Mouse (Mus musculus) kidney, adult 9 months (tissue): ENCODE measurements at regions not wholly inside any gene's neighbourhood (a gene's known extent, or its start where the extent isn't known, plus 50 kb on each side); places are given as distances from the start of the nearest gene placed in this dataset.
A peak's percentile ranks its signal among the peaks of the same experiment; 100 is the strongest.
"Not testable (repeated sequence)": the region's sequence is repeated elsewhere in the genome, so short reads cannot be mapped to it uniquely, and the experiment has no call there.

Experiments used
- DNase-seq: peaks from one replicate; pipeline ENCODE4 v3.0.0; 2022

DNA sequence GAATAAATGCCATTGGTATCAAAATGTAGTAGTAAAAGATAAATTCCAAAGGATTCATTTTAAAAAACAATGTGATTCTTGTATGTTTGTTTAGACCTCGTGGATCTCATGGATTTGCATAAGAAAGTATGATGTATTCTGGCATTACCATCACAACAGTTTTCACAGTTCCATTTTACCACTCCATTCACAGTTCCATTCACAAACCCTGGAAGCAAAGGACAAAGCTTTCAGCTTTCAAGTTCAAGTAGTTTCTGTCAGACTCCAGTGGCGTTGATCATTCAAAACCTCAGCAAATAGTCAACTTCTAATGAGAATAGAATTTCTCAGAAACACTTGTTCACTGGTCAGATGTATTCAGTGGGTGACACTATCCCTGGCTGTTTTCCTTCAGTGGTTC, 1157.9 kb upstream of the Cntn5 start:
- DNase-seq, result no peak

GRCm38 (mm10) chr9:12052429-12052828, 1147.9 kb upstream of the Cntn5 start:
- no peak for DNase-seq

GRCm38 (mm10) chr9:12015978-12016377, 1111.4 kb upstream of the Cntn5 start:
- DNase-seq, result no peak

DNA sequence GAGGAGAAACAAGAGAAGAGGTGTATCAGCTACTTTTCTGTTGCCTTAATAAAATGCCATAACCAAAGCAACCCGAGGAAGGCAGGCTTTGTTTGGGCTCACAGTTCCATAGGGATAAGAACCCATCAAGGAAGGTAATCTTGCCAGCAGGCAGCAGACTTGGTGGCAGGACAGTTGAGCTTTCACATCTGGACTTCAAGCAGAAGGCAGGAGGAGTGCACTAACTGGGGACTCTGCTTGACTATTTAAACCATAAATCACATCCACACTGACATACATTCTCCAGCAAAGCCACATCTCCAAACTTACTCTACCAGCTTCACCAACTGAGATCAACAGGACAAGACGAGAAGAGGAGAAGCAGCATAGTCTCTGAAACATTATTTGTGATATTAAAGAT, 1094.0 kb upstream of the Cntn5 start:
- no peak for DNase-seq

- DNase-seq, result no peak
Measured at GRCm38 (mm10) chr9:11982102-11982882, 1077.7 kb upstream of the Cntn5 start.

GRCm38 (mm10) chr9:11940691-11941480, 1036.3 kb upstream of the Cntn5 start:
- DNase-seq, result not testable (repeated sequence)

GRCm38 (mm10) chr9:11939851-11940560, 1035.4 kb upstream of the Cntn5 start:
- DNase-seq, result no peak

DNA sequence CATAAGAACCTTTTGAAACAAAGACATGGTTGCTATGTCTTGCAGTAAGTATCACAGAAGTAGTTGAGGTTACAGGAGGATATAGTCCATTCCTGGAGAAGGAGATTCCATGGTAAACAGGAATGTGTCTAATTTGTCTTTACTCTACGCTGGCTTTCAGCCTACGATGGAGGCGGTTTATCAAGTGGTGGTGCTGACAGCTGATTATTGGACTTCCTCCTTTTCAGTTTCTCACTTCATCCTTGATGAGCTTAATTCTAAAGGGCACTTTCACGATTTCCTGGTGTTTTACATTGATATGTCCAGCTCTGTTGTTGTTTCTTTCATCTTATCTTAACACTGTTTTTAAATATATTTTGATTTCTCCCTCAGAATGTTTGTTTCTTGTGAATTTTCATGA, 1020.9 kb upstream of the Cntn5 start:
- DNase-seq, result no peak

- DNase-seq, result peak; percentile 69
Measured at GRCm38 (mm10) chr9:11923591-11924355, 1019.2 kb upstream of the Cntn5 start.

DNA sequence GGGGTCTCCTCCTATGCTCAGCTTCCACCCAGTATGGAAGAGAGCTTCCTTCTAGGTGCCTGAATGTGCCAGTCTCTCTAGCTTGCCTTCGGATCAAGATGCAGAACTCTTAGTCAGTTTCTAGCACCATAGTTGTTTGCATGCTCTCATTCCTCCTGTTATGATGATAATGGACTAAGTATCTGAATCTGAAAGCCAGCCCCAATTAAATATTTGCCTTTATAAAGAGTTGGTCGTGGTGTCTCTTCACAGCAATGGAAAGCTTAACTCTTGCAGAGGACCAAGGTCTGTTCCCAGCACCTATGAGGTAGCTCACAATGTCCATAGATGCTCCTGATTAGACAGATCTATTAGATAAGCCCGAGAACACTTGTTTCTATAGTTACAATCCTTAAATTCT, 1015.7 kb upstream of the Cntn5 start:
- no peak for DNase-seq

- DNase-seq, result no peak
Measured at GRCm38 (mm10) chr9:11898232-11898631, 993.7 kb upstream of the Cntn5 start.

DNA sequence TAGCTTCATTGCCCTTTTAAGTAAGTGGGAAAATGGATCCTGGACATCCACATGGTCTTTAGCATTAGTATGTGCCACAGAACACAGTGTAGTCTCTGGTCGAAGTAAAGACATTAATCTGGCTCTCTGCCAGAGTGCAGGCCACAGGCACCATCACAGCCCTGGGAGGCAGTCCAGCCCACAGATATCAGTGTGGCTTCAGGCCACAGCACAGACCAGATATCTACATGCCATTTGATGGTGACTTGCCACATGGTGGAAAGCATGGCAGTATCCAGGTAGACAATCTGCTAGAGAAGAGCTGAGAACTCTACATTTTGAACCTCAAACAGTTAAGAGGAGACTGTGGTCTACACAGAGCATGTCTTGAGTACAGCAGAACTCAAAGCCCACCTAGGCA, 981.2 kb upstream of the Cntn5 start:
- DNase-seq, result no peak

- no peak for DNase-seq
Measured at GRCm38 (mm10) chr9:11872059-11872458, 967.5 kb upstream of the Cntn5 start.

DNA sequence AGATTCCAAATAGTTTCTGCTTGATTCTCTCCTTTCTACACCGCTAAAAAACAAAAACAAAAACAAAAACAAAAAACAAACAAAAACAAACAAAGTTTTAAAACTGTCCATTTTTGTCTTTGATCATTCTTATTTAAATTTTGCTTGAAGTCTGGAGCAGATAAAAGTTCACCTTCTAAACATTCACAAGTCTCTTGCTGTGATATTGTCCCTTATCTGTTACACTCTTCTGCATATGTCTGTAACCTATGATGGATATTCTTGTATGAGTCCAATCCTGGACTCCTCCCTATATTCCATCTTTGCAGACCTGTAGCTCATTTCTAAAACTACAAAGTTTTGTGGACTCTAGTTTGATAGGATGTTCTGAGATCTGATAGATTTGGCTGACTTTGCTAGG, 966.9 kb upstream of the Cntn5 start:
- DNase-seq, result no peak

DNA sequence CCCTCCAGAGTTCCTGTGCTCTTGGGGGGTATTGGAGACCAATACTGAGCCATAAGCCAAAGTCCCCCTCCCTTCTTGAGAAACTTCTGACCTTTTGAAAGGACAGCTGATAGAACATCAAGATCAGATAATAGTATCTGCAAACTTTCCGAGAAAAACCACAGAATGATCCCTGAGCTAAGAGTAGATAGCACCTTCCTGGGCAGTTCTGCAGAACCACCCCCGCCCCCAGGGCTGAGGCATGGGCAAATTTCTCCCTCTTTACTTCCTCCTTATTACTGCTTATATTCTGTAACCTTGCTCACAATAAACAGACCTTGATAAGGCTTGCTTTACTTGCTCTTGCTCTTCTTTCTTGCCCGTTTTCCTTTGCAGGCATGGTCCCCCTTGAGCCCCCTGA, 944.1 kb upstream of the Cntn5 start:
- not testable (repeated sequence) for DNase-seq
